10 mouse cellular contexts compared by ENCODE assay signal in the genomic region with DNA sequence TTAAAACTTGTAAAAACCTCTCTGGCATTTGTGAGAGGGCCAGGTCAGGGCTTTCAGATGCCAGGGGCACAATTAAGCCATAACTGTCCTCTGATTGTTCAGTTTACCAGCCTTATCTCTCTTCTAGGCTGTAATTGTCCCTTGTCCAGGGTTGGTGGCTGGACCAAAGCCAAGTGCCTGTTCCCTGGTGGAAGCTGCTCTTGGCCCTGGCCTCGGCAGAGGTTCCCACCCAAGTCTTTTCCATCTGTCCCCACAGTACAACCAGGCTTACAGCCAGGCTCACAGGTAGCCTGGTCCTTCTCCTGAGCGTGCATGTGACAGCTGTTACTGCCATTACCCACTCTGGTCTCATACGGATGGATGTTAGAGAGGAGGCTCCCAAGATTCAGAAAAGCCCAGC. TPM values are rescaled to one million over a fixed set of nuclear protein-coding genes. Genes with fewer than 3 reads are reported as not detected.
A peak's percentile ranks its signal among the peaks of the same experiment; 100 is the strongest.
DNase-seq lines count a peak whose midpoint lies in the region; ATAC-seq and TF ChIP-seq lines count a peak whose summit lies in the region.
"Had no signal": no experiment of that assay in that cellular context is flagged by ENCODE, and none has a peak within 500 bp of the region (broad histone marks: within the 10 kb centered on the region; RNA-seq: fewer than 3 reads in every experiment).

No protein-coding gene starts in this region.

- no peak for TF ChIP-seq POLR2A in thymus, adult 2 months (IDR thresholded peaks at IDR 0.05; ENCODE audit: control insufficient read depth, extremely low read depth, insufficient read depth, low read length, poor library complexity)

- H3K4me1 ChIP-seq in forebrain, embryonic 15.5 days, result peaks cover 33% of the 10 kb centered on the region
- H3K4me1 ChIP-seq in forebrain, postnatal 0 days (ENCODE audit: insufficient read depth), result peaks cover 9% of the 10 kb centered on the region; the same call in 1 of the 2 replicates
- H3K4me1 ChIP-seq in heart, embryonic 12.5 days (replicated peaks), result peaks cover 42% of the 10 kb centered on the region
- H3K4me1 ChIP-seq in thymus, adult 2 months (replicated peaks; ENCODE audit: control insufficient read depth, insufficient read depth, low read length), result no peaks in the 10 kb centered on the region

- no peaks in the 10 kb centered on the region for H3K9me3 ChIP-seq in forebrain, embryonic 15.5 days
- no peaks in the 10 kb centered on the region for H3K9me3 ChIP-seq in forebrain, postnatal 0 days (ENCODE audit: low read length)
- H3K9me3 ChIP-seq in heart, embryonic 12.5 days (replicated peaks), result no peaks in the 10 kb centered on the region
- H3K9me3 ChIP-seq: lung, embryonic 15.5 days had no signal

- no peak for ATAC-seq in forebrain, embryonic 15.5 days (replicated peaks)
- no peak for ATAC-seq in forebrain, postnatal 0 days
- ATAC-seq in heart, embryonic 12.5 days (ENCODE audit: insufficient number of reproducible peaks, low FRiP score), result 0 out of 2 replicates have a peak, but pooled peaks have one; percentile 24

- no peak overlapping the region for H3K4me3 ChIP-seq in forebrain, embryonic 15.5 days
- H3K4me3 ChIP-seq in forebrain, postnatal 0 days (ENCODE audit: low read depth, low read length), result no peak overlapping the region
- H3K4me3 ChIP-seq in heart, embryonic 12.5 days, result no peak overlapping the region
- H3K4me3 ChIP-seq in thymus, adult 2 months (ENCODE audit: control insufficient read depth, insufficient read depth, low read length), result no peak overlapping the region
- H3K4me3 ChIP-seq: lung, embryonic 15.5 days had no signal

- H3K27ac ChIP-seq in forebrain, embryonic 15.5 days (replicated peaks), result 0 out of 2 replicates have a peak overlapping the region, but pooled peaks have one; percentile 44
- H3K27ac ChIP-seq in forebrain, postnatal 0 days (ENCODE audit: low read depth, low read length), result no peak overlapping the region
- peak overlapping the region; percentile 34 for H3K27ac ChIP-seq in heart, embryonic 12.5 days (ENCODE audit: poor library complexity, severe bottlenecking)
- H3K27ac ChIP-seq in thymus, adult 2 months (ENCODE audit: control insufficient read depth, insufficient read depth, low read length), result no peak overlapping the region
- H3K27ac ChIP-seq: lung, embryonic 15.5 days had no signal

- no peaks in the 10 kb centered on the region for H3K36me3 ChIP-seq in forebrain, embryonic 15.5 days
- H3K36me3 ChIP-seq in forebrain, postnatal 0 days (ENCODE audit: insufficient read depth), result no peaks in the 10 kb centered on the region
- H3K36me3 ChIP-seq in heart, embryonic 12.5 days, result no peaks in the 10 kb centered on the region
- no peaks in the 10 kb centered on the region for H3K36me3 ChIP-seq in thymus, adult 2 months (ENCODE audit: control insufficient read depth, insufficient read depth, low read length)
- H3K36me3 ChIP-seq: lung, embryonic 15.5 days had no signal

- no peak for DNase-seq in forebrain, postnatal 0 days
- peak; percentile 44 for DNase-seq in retina, postnatal 1 day
- no peak for DNase-seq in retina, embryonic 14.5 days (ENCODE audit: low spot score)
- DNase-seq in embryo, embryonic 9.5 days (ENCODE audit: extremely low spot score), result no peak
- DNase-seq in thymus, adult 2 months, result no peak
- DNase-seq in right cerebral cortex, adult 2 months (ENCODE audit: low spot score in 2 of 2), result no peak
- DNase-seq: kidney, adult 18-20 months had no signal

- no peaks in the 10 kb centered on the region for H3K27me3 ChIP-seq in forebrain, embryonic 15.5 days
- no peaks in the 10 kb centered on the region for H3K27me3 ChIP-seq in forebrain, postnatal 0 days (ENCODE audit: insufficient read depth, low read length)
- no peaks in the 10 kb centered on the region for H3K27me3 ChIP-seq in heart, embryonic 12.5 days (replicated peaks)
- no peaks in the 10 kb centered on the region for H3K27me3 ChIP-seq in thymus, adult 2 months (ENCODE audit: control insufficient read depth, insufficient read depth, low read length)
- H3K27me3 ChIP-seq: lung, embryonic 15.5 days had no signal

- no peak overlapping the region for H3K9ac ChIP-seq in forebrain, embryonic 15.5 days (replicated peaks)
- no peak overlapping the region for H3K9ac ChIP-seq in forebrain, postnatal 0 days
- no peak overlapping the region for H3K9ac ChIP-seq in heart, embryonic 12.5 days
- H3K9ac ChIP-seq: lung, embryonic 15.5 days had no signal

- 28% methylated on average over 3 of the region's 3 CpGs for WGBS in forebrain, embryonic 15.5 days
- 28% methylated on average over 3 of the region's 3 CpGs for WGBS in forebrain, postnatal 0 days
- 31% methylated on average over 3 of the region's 3 CpGs for WGBS in heart, embryonic 12.5 days
- 75% methylated on average over 3 of the region's 3 CpGs for WGBS in thymus, adult 2 months

- TF ChIP-seq CTCF in forebrain, postnatal 0 days (IDR thresholded peaks at IDR 0.05; ENCODE audit: low read depth), result no peak
- TF ChIP-seq CTCF in thymus, adult 2 months (IDR thresholded peaks at IDR 0.05; ENCODE audit: borderline replicate concordance, control insufficient read depth, extremely low read depth, insufficient read depth, low read length, poor library complexity), result no peak

- no peak overlapping the region for H3K4me2 ChIP-seq in forebrain, embryonic 15.5 days (replicated peaks)
- no peak overlapping the region for H3K4me2 ChIP-seq in forebrain, postnatal 0 days (ENCODE audit: low read depth)
- H3K4me2 ChIP-seq in heart, embryonic 12.5 days, result no peak overlapping the region
- H3K4me2 ChIP-seq: lung, embryonic 15.5 days had no signal

RNA-seq across cellular contexts. Expression of a gene that starts 30.7 kb away (rescaled TPM):
- polyA plus RNA-seq in forebrain, embryonic 15.5 days (2015; fragmentation: Nextera tagmentation; extraction: Ambion mirVana), result 6.6 TPM in 2 replicates
- total RNA-seq in forebrain, postnatal 0 days (2014; rRNA removed), result 5.8 and 6.0 TPM in 2 replicates
- polyA plus RNA-seq in forebrain, postnatal 0 days (2015; fragmentation: Nextera tagmentation; extraction: Ambion mirVana), result 4.1 and 4.2 TPM in 2 replicates
- polyA plus RNA-seq in heart, embryonic 12.5 days (2016; fragmentation: Nextera tagmentation; extraction: Ambion mirVana), result 0.26 and 0.49 TPM in 2 replicates
- 2.5 and 3.6 TPM in 2 replicates for polyA plus RNA-seq in thymus, adult 2 months (2012; rRNA removed)

Comparison
In these comparisons a context has a peak if more than half of its experiments do, and no peak if none do; other contexts are left out.
1. H3K27ac ChIP-seq: peak in forebrain, embryonic 15.5 days (single experiment) and heart, embryonic 12.5 days (single experiment); none in forebrain, postnatal 0 days (single experiment) and thymus, adult 2 months (single experiment).